Mouse (Mus musculus): ENCODE results near the gene Gm20604. TPM values are rescaled to one million over a fixed set of nuclear protein-coding genes. Genes with fewer than 3 reads are reported as not detected.

Gene Gm20604
- polyA plus RNA-seq, 1 experiment: 5.0 TPM

DNA sequence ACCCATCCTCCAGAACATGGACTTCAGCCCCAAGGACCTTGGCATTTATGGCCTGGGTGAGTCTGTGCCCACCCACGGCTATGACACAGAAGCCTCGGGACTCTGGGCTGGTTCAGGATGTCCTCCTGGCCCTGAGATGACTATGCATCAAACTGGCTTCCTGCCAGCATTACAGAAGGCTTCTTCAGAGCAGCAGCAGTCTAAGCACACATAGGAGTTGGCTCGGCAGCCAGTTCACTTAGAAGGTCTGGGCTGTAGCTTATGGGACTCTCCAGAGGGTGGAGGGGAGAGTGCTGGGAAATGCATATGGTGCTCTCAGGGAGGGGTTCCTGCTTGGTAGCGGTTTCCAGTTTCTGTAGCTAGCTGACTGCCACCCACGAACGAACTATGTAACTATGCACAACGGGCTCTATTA is 32.7 kb downstream of the Gm20604 start:
- no peak overlapping the region for H3K4me3 ChIP-seq (ENCODE audit: insufficient read depth, low read length)
- H3K27ac ChIP-seq (ENCODE audit: insufficient read depth, low read depth, low read length): no peak overlapping the region
- TF ChIP-seq CTCF (IDR thresholded peaks at IDR 0.05; ENCODE audit: low read depth, low read length) (no peak), POLR2A (IDR thresholded peaks at IDR 0.05; ENCODE audit: borderline replicate concordance, low read depth, low read length) (no peak)
- peaks cover 22% of the 10 kb centered on the region for H3K4me1 ChIP-seq (ENCODE audit: control insufficient read depth, insufficient read depth, low read length)

DNA sequence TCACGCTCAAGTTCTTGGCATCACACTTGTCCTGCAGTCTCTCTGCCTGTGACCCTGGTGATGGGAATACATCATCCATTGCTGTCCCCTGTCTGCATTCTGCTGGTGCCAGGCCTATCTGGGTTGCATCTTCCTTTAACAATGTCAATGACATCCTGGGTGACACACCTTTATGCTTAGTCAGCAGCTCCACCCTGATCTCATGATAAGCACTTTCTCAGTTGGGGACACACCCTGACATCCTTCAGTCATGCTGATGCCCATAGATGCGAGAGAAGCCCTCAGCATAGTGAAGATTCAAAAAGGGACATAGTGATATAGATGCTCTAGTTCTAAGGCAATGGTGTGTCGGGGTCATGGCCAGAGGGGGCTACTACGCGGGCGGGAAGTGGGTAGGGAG is 33.3 kb downstream of the Gm20604 start:
- peaks cover 19% of the 10 kb centered on the region for H3K4me1 ChIP-seq (ENCODE audit: control insufficient read depth, insufficient read depth, low read length)
- TF ChIP-seq POLR2A (IDR thresholded peaks at IDR 0.05; ENCODE audit: borderline replicate concordance, low read depth, low read length): no peak
- no peak for TF ChIP-seq CTCF (IDR thresholded peaks at IDR 0.05; ENCODE audit: low read depth, low read length)
- no peak overlapping the region for H3K4me3 ChIP-seq (ENCODE audit: insufficient read depth, low read length)
- no peak overlapping the region for H3K27ac ChIP-seq (ENCODE audit: insufficient read depth, low read depth, low read length)

GRCm38 (mm10) chr12:102723861-102724260 is 34.6 kb downstream of the Gm20604 start:
- H3K4me3 ChIP-seq (ENCODE audit: insufficient read depth, low read length): no peak overlapping the region
- peaks cover 18% of the 10 kb centered on the region for H3K4me1 ChIP-seq (ENCODE audit: control insufficient read depth, insufficient read depth, low read length)
- no peak for TF ChIP-seq CTCF (IDR thresholded peaks at IDR 0.05; ENCODE audit: low read depth, low read length)
- TF ChIP-seq POLR2A (IDR thresholded peaks at IDR 0.05; ENCODE audit: borderline replicate concordance, low read depth, low read length): no peak
- H3K27ac ChIP-seq (ENCODE audit: insufficient read depth, low read depth, low read length): no peak overlapping the region

- TF ChIP-seq POLR2A (IDR thresholded peaks at IDR 0.05; ENCODE audit: borderline replicate concordance, low read depth, low read length) (no peak), CTCF (IDR thresholded peaks at IDR 0.05; ENCODE audit: low read depth, low read length) (no peak)
- Histone ChIP-seq H3K27ac (ENCODE audit: insufficient read depth, low read depth, low read length) (no peak overlapping the region), H3K4me1 (ENCODE audit: control insufficient read depth, insufficient read depth, low read length) (peaks cover 18% of the 10 kb centered on the region), H3K4me3 (ENCODE audit: insufficient read depth, low read length) (no peak overlapping the region)
Measured at GRCm38 (mm10) chr12:102722966-102723365, 35.5 kb downstream of the Gm20604 start.

- no peak overlapping the region for H3K27ac ChIP-seq (ENCODE audit: insufficient read depth, low read depth, low read length)
- H3K4me1 ChIP-seq (ENCODE audit: control insufficient read depth, insufficient read depth, low read length): peaks cover 18% of the 10 kb centered on the region
- TF ChIP-seq CTCF (IDR thresholded peaks at IDR 0.05; ENCODE audit: low read depth, low read length): no peak
- TF ChIP-seq POLR2A (IDR thresholded peaks at IDR 0.05; ENCODE audit: borderline replicate concordance, low read depth, low read length): no peak
- H3K4me3 ChIP-seq (ENCODE audit: insufficient read depth, low read length): no peak overlapping the region
Measured at GRCm38 (mm10) chr12:102722451-102722850, 36.0 kb downstream of the Gm20604 start.

DNA sequence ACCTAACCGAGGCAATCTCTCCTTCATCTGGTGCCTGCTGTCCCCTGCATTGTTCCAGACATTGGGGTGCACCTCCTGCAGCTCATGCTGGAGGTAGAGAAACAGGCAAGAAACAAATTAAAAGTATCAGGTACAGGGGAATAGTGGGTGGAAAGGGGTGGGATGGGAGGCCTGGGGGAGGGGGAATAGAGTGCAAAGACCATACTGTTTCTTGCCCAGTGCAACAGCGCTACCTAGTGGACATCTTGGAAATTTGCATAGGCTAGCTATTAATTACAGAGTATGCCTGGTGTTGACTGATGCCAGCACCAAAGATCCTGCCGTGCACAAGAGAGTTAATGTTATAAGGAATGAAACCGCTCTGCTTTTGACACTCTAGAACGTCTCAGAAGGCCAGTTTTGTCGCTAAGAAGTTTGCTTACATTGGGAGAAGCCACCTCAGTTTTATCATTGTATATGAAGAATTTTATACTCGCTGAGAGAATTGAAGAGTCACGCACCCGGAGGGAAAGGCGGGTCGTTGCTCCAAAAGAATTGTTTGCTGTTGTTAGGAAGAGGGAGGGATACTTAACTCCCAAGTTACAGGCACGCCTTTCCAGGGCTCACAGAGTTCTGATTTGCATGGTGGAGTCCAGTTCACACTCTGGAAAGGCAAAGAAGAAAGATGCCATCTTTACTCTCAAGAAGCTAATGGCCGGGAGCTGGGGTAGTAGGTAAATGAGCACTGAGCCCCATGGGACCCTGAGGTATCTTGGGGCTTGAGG is 38.7 kb downstream of the Gm20604 start:
- TF ChIP-seq CTCF (IDR thresholded peaks at IDR 0.05; ENCODE audit: low read depth, low read length) (peak; percentile 96), POLR2A (IDR thresholded peaks at IDR 0.05; ENCODE audit: borderline replicate concordance, low read depth, low read length) (no peak)
- no peak overlapping the region for H3K4me3 ChIP-seq (ENCODE audit: insufficient read depth, low read length)
- no peak overlapping the region for H3K27ac ChIP-seq (ENCODE audit: insufficient read depth, low read depth, low read length)
- H3K4me1 ChIP-seq (ENCODE audit: control insufficient read depth, insufficient read depth, low read length): peaks cover 16% of the 10 kb centered on the region

GRCm38 (mm10) chr12:102714654-102715395 is 43.6 kb downstream of the Gm20604 start:
- H3K27ac ChIP-seq (ENCODE audit: insufficient read depth, low read depth, low read length): no peak overlapping the region
- TF ChIP-seq CTCF (IDR thresholded peaks at IDR 0.05; ENCODE audit: low read depth, low read length): no peak
- TF ChIP-seq POLR2A (IDR thresholded peaks at IDR 0.05; ENCODE audit: borderline replicate concordance, low read depth, low read length): no peak
- no peaks in the 10 kb centered on the region for H3K4me1 ChIP-seq (ENCODE audit: control insufficient read depth, insufficient read depth, low read length)
- H3K4me3 ChIP-seq (ENCODE audit: insufficient read depth, low read length): no peak overlapping the region

GRCm38 (mm10) chr12:102714116-102714515 is 44.4 kb downstream of the Gm20604 start:
- Histone ChIP-seq H3K4me1 (ENCODE audit: control insufficient read depth, insufficient read depth, low read length) (no peaks in the 10 kb centered on the region), H3K4me3 (ENCODE audit: insufficient read depth, low read length) (no peak overlapping the region), H3K27ac (ENCODE audit: insufficient read depth, low read depth, low read length) (no peak overlapping the region)
- TF ChIP-seq CTCF (IDR thresholded peaks at IDR 0.05; ENCODE audit: low read depth, low read length): no peak
- TF ChIP-seq POLR2A (IDR thresholded peaks at IDR 0.05; ENCODE audit: borderline replicate concordance, low read depth, low read length): no peak

DNA sequence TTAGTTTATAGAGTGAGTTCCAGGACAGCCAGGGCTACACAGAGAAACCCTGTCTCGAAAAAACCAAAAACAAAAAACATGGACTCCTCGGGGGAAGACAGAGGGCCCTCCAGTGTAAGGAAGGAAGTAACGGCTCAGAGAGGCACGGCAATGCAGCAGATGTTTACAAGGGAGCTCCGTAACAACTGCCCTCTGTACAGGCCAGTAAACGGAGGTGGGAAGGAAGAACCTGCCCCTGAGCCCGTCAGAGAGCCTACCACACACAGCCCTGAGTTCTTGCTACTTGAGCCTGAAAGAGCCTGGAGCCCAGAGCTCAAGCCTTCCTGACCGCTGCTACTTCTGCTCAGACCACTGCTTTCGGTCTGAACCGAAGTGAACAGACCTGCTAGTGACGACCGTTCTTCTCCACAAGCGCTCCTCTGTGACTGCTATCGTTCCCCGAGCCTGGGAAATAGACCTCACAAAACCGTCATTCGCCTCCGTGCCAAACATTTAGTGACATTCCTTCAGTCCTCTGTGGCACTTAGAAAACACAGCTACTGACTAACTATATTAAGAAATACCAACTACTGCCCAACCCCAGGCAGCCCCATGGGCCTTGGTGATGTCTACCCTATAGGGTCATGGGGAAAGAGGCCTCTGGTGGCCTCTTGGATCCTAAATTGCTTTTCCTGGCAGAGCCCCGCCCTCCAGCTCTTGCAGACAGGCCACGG is 45.2 kb downstream of the Gm20604 start:
- Histone ChIP-seq H3K4me1 (ENCODE audit: control insufficient read depth, insufficient read depth, low read length) (no peaks in the 10 kb centered on the region), H3K27ac (ENCODE audit: insufficient read depth, low read depth, low read length) (no peak overlapping the region), H3K4me3 (ENCODE audit: insufficient read depth, low read length) (no peak overlapping the region)
- TF ChIP-seq CTCF (IDR thresholded peaks at IDR 0.05; ENCODE audit: low read depth, low read length): no peak
- TF ChIP-seq POLR2A (IDR thresholded peaks at IDR 0.05; ENCODE audit: borderline replicate concordance, low read depth, low read length): no peak

Measured in bone marrow macrophage, adult 2 months (primary cell).